In the genomic region with DNA sequence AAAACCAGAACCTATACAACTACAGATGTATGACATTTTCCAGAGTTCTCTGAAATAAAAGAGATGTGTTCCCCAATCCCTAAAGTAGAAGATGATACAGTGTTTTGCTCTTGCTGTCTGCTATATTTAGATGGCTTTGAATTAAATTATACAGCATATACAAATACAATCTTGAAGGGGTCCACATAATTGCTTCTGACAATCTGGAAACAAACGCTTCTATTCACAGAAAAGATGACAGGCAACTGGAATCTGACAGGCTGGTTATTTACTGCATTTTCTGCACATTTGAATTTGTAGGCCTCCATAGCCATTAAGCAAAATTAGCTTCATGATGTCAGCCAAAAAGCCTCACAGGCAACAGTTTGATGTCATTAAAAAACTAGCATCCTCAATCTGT, we compare ENCODE assay signal across 13 mouse cellular contexts.
"Had no signal": no experiment of that assay in that cellular context is flagged by ENCODE, and none has a peak within 500 bp of the region (broad histone marks: within the 10 kb centered on the region; RNA-seq: fewer than 3 reads in every experiment).

No protein-coding gene starts in this region.

- H3K4me3 ChIP-seq: layer of hippocampus, adult 2 months; limb, embryonic 13.5 days; midbrain, embryonic 13.5 days; neural tube, embryonic 12.5 days had no signal

- H3K4me1 ChIP-seq: limb, embryonic 13.5 days; midbrain, embryonic 13.5 days; neural tube, embryonic 12.5 days had no signal

- H3K27ac ChIP-seq: layer of hippocampus, adult 2 months; limb, embryonic 13.5 days; liver, embryonic 14.5 days; midbrain, embryonic 13.5 days; neural tube, embryonic 12.5 days had no signal

- H3K4me2 ChIP-seq: limb, embryonic 13.5 days; midbrain, embryonic 13.5 days; neural tube, embryonic 12.5 days had no signal

- H3K9ac ChIP-seq: limb, embryonic 13.5 days; liver, embryonic 14.5 days; midbrain, embryonic 13.5 days; neural tube, embryonic 12.5 days had no signal

- H3K36me3 ChIP-seq: limb, embryonic 13.5 days; midbrain, embryonic 13.5 days; neural tube, embryonic 12.5 days had no signal

- H3K9me3 ChIP-seq: limb, embryonic 13.5 days; midbrain, embryonic 13.5 days; neural tube, embryonic 12.5 days had no signal

- DNase-seq: kidney, postnatal 10 days; kidney, postnatal 4 days; left cerebral cortex, postnatal 4 days; lung, adult 2 months; lung, postnatal 36 days; right cerebral cortex, postnatal 14 days; thymus, postnatal 4 days had no signal

- H3K27me3 ChIP-seq: limb, embryonic 13.5 days; midbrain, embryonic 13.5 days; neural tube, embryonic 12.5 days had no signal

- ATAC-seq: lung, postnatal 0 days; midbrain, embryonic 13.5 days had no signal
